Mouse (Mus musculus) intestine, embryonic 15.5 days (tissue): Measurements from ENCODE around the gene Tbk1. TPM values are rescaled to one million over a fixed set of nuclear protein-coding genes. Genes with fewer than 3 reads are reported as not detected.

ENCODE experiments used
- ATAC-seq: fragments of 200-750 bp; cut with Nextera tagmentation; 2 replicates; pipeline ENCODE4 v1.8.0; 2017; ENCODE audit warnings: moderate TSS enrichment, moderate library complexity
- H3K27ac ChIP-seq: fragments of 300-500 bp; sonication (generic); 2 replicates; pipeline ENCODE4 v1.5.1; 2015; ENCODE audit warnings: mild to moderate bottlenecking, inconsistent platforms
- H3K27me3 ChIP-seq: fragments of 300-500 bp; sonication (generic); replicated peaks from 2 replicates; pipeline ENCODE4 v1.6.1; 2015; ENCODE audit warnings: inconsistent platforms
- H3K36me3 ChIP-seq: fragments of 300-500 bp; sonication (generic); 2 replicates; pipeline ENCODE4 v1.6.1; 2015; ENCODE audit warnings: inconsistent platforms
- H3K4me1 ChIP-seq: fragments of 300-500 bp; sonication (generic); replicated peaks from 2 replicates; pipeline ENCODE4 v1.6.1; 2015; ENCODE audit warnings: inconsistent platforms
- H3K4me2 ChIP-seq: fragments of 300-500 bp; sonication (generic); replicated peaks from 2 replicates; pipeline ENCODE4 v1.6.1; 2015; ENCODE audit warnings: mild to moderate bottlenecking, inconsistent platforms
- H3K4me3 ChIP-seq: fragments of 300-500 bp; sonication (generic); replicated peaks from 2 replicates; pipeline ENCODE4 v1.5.1; 2015; ENCODE audit warnings: inconsistent platforms
- H3K9ac ChIP-seq: fragments of 300-500 bp; sonication (generic); 2 replicates; pipeline ENCODE4 v1.6.1; 2015; ENCODE audit warnings: inconsistent platforms
- H3K9me3 ChIP-seq: fragments of 300-500 bp; sonication (generic); 2 replicates; pipeline ENCODE4 v1.6.1; 2016; ENCODE audit warnings: inconsistent platforms
- WGBS: fragments of 180-500 bp; shearing (Covaris S2); methylation state at CpG from one replicate; pipeline ENCODE4 v1.1.7; 2015; 5-methylcytosine and 5-hydroxymethylcytosine counted together
- polyA plus RNA-seq: library from polyadenylated mRNA; unstranded; fragments of >200 nt; fragmentation: Nextera tagmentation; extraction: Ambion mirVana; gene quantifications from 2 replicates; pipeline ENCODE4 v1.2.1, GENCODE M21; 2015

Gene Tbk1
- polyA plus RNA-seq, result 32.9 and 35.1 TPM in 2 replicates

DNA sequence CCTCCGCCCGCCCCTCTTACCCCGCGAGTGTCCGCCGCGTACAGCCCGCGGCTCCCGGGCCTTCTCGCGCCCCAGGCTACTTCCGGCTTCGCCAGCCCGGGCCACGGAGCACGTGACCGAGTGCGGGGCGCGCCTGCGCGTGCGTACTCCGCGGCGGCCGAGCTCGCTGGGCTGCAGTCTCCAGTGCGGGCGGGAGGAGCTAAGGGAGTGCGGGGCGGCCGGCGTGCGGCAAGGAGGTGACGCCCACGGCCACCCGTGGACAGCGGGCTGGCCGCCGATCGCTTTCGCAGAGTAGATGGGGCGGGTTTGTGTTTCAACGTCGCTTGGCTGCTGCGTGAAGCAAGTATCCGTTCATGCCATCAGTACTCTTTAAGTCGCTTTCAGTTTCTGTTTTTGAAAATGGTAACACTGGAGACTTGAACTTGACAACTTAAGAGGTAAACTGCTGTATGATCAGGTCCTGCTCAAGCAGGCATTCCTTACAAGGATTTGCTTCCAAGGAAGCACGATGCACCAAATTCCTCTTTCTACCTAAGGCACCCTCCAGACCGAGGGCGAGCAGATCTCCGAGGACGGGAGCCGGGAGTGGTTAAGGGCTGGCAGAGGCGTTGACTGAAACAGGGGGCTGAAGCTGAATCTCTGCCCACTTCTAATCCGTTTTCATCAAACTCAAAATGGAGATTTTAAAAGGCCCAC lies at the start of gene Tbk1:
Tbk1 (minus strand) TSS at position 113 of the 696 bp plus-strand sequence.
- peak within 1 kb of the TSS; percentile 64 for H3K4me2 ChIP-seq
- no peaks in the 10 kb centered on the region for H3K27me3 ChIP-seq
- peaks cover 5% of the 10 kb centered on the region for H3K4me1 ChIP-seq
- peaks cover 13% of the 10 kb centered on the region for H3K36me3 ChIP-seq
- ATAC-seq, result peak; percentile 98
- H3K27ac ChIP-seq, result peak within 1 kb of the TSS; percentile 73
- peak within 1 kb of the TSS; percentile 94 for H3K4me3 ChIP-seq
- peak within 1 kb of the TSS; percentile 83 for H3K9ac ChIP-seq
- under 1% methylated on average over 54 of the region's 58 CpGs for WGBS
- H3K9me3 ChIP-seq, result no peaks in the 10 kb centered on the region

DNA sequence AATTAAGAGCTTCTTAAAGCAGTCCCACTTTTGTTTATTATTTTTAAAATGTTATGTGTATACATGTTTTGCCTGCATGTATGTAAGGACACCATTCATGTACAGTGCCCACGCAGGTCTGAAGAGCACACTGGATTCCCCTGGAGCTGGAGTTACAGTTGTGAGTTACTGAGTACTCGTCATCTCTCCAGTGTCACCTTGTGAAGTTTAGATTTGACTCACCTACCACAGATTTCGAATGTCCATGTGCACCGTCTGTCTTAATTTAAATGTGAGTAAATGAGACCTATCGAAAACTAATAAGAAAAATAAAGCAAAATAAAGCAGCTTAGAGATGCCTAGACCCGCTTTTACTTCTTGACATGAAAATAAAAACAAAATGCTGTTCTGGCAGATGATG lies 49.7 kb upstream of the Tbk1 start:
- WGBS, result 91% methylated on average over 6 of the region's 6 CpGs
- Histone ChIP-seq H3K4me1 (peaks cover 3% of the 10 kb centered on the region; the same call in 1 of the 2 replicates), H3K4me2 (no peak overlapping the region), H3K27ac (no peak overlapping the region), H3K27me3 (peaks cover 5% of the 10 kb centered on the region; the same call in 1 of the 2 replicates), H3K9ac (no peak overlapping the region), H3K4me3 (no peak overlapping the region), H3K36me3 (no peaks in the 10 kb centered on the region), H3K9me3 (no peaks in the 10 kb centered on the region)
- no peak for ATAC-seq

DNA sequence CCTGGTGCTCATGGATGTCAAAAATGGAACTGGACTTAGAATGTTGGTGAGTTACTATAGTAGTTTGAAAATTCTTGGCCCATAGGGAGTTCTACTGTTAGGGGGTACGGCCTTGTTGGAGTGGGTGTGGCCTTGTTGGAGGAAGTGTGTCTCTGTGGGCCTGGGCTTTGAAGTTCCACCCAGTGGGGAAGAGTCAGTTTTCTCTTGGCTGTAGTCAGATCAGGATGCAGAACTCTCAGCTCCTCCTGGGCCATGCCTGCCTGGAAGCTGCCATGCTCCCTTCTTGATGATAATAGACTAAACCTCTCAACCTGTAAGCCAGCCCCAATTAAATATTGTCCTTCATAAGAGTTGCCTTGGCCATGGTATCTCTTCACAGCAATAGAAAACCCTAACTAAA lies 47.6 kb upstream of the Tbk1 start:
- H3K36me3 ChIP-seq, result no peaks in the 10 kb centered on the region
- H3K4me2 ChIP-seq, result no peak overlapping the region
- H3K4me3 ChIP-seq, result no peak overlapping the region
- WGBS, result 41% methylated on average over 1 of the region's 1 CpGs
- H3K9ac ChIP-seq, result no peak overlapping the region
- H3K9me3 ChIP-seq, result no peaks in the 10 kb centered on the region
- no peaks in the 10 kb centered on the region for H3K27me3 ChIP-seq
- H3K4me1 ChIP-seq, result no peaks in the 10 kb centered on the region
- no peak overlapping the region for H3K27ac ChIP-seq
- no peak for ATAC-seq

DNA sequence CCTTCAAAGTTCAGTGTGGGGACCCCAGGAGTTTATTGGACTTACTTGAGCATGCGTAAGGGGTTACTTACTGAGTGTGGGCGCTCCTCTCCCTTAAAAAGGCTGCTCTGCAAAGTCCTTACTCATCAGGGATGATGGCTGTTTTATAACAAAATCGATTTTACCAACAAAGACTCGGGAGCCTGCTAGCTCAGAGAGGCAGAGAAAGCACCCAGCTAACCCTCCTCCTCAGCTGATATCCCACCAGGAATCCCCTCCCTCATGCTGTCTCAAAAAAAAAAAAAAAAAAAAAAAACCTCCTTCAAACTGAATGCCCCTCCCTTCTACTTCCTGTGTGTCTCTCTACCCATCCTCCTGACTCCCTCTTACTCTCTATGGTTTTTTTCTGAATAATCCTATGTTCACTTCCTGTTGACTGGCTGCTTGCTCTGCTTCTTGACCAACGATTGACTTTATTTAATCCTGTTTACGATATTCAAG lies 42.0 kb upstream of the Tbk1 start:
- no peak overlapping the region for H3K4me3 ChIP-seq
- no peaks in the 10 kb centered on the region for H3K36me3 ChIP-seq
- 0 out of 2 replicates have a peak, but pooled peaks cover 5% of the 10 kb centered on the region for H3K4me1 ChIP-seq
- 93% methylated on average over 6 of the region's 6 CpGs for WGBS
- no peak for ATAC-seq
- no peak overlapping the region for H3K9ac ChIP-seq
- H3K27me3 ChIP-seq, result no peaks in the 10 kb centered on the region
- no peaks in the 10 kb centered on the region for H3K9me3 ChIP-seq
- no peak overlapping the region for H3K27ac ChIP-seq
- H3K4me2 ChIP-seq, result no peak overlapping the region

DNA sequence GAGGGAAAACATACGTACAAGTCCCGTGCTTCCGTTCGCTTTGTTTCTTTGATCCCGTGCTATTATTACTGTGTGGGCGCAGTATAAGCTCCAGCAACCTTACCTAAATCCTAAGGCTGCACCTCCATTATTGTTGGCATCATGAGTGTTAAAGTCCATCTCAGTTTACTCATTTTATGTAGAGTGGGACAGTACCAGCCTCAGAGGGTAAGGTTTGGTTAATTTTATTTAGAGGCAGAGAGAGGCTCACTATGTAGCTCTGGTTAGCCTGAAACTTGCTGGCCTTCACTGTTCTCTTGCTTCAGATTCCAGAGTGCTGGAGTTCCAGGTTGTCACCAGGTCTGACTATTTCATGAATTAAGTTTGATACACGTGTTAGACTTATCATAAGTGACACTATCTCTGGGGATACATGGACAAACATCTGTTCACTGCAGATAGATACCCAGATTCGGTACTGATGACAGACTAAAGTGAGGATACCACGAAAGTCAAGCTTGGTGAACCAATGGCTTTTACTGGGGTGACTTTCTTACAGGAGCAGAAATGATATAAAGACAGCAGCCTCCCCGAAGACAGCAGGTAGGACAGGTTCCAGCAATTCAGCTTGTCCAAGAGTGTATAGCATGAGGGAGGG lies 40.7 kb upstream of the Tbk1 start:
- WGBS, result 82% methylated on average over 10 of the region's 10 CpGs
- Histone ChIP-seq H3K27ac (no peak overlapping the region), H3K9me3 (no peaks in the 10 kb centered on the region), H3K4me2 (peak overlapping the region; percentile 62), H3K9ac (no peak overlapping the region), H3K36me3 (no peaks in the 10 kb centered on the region), H3K27me3 (no peaks in the 10 kb centered on the region), H3K4me3 (no peak overlapping the region), H3K4me1 (0 out of 2 replicates have a peak, but pooled peaks cover 5% of the 10 kb centered on the region)
- ATAC-seq, result no peak

DNA sequence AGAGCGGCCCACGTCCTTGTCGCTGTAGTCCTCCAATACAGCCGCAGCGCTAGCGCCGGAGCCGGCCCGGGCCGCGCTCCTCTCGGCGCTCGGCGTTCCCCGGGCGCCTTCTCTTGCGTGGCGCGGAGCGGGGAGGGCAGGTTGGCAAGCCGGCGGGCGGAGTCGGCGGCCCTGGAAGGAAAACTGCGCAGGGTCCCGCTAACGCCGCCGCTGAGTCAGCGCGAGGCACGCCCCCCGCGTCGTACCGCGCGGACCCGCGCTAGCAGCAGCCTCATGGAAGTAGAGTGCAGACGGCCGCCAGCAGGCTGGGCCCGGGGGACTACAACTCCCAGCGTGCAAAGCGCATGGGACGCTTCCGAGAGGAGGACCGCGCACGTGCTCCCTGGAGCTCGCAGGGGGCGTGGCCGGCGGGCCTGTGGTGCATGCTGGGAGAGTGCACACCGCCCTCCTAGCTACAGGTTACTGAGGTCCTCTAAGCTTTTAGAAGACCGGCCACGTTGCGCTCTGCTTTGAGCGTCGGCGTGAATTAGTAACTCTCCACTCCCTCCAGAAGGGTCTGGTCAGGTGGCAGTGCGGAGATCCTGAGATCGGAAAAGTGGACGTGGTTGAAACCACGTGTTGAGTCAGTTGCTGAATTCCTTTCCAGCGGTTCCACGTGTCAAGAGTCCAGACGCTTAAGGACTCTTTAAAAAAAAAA lies 39.7 kb upstream of the Tbk1 start, which contains the start of gene Xpot:
Xpot (minus strand) TSS at position 147 of the 697 bp plus-strand sequence.
- WGBS, result under 1% methylated on average over 70 of the region's 70 CpGs
- peak; percentile 99 for ATAC-seq

DNA sequence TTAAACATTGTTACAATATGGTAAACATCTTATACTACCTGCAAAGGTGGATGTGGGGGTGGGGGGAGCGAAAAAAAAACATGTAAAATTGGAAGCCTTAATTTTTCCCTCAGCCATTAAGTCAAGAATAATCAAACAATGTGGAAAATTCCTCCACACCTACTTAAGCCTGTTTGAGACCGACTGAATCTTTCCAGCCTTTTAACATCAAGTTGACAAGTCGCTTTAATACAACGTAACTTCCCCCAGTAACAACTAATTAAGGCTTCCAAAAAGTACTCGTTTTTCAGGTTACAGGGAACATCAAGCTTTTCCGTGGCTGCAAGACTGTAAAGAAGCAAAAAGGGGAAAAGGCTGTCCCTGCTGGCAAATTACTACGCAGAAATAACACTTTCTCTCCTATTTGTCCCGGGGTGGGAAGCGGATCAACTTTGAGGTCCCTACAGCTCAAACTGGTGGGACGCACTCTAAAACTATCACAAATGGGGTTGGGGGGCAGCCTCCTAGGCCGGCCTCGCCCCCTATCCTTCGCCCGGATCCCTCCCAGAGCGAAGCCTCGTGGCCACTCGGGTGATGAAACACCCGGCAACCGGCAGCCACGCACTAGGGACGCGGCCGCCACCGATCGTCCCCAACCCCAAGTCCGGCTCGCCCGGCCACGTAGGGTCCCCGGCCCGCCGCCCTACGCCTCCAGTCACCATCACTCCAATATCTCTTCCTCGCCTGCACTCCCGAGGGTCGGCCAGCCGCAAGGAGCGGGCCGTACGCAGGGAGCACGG lies 39.0 kb upstream of the Tbk1 start:
- under 1% methylated on average over 41 of the region's 41 CpGs for WGBS
- Histone ChIP-seq H3K4me1 (0 out of 2 replicates have a peak, but pooled peaks cover 5% of the 10 kb centered on the region), H3K27me3 (no peaks in the 10 kb centered on the region), H3K4me3 (peak overlapping the region; percentile 89), H3K9me3 (no peaks in the 10 kb centered on the region), H3K36me3 (peaks cover 8% of the 10 kb centered on the region), H3K27ac (peak overlapping the region; percentile 95), H3K9ac (peak overlapping the region; percentile 90), H3K4me2 (peak overlapping the region; percentile 62)
- ATAC-seq, result peak; percentile 66

More for the DNA sequence above, 39.7 kb upstream of the Tbk1 start, which contains the start of gene Xpot:
- Histone ChIP-seq H3K27me3 (no peaks in the 10 kb centered on the region), H3K27ac (peak within 1 kb of the TSS; percentile 95), H3K36me3 (peaks cover 6% of the 10 kb centered on the region), H3K4me2 (peak within 1 kb of the TSS; percentile 62), H3K9me3 (no peaks in the 10 kb centered on the region), H3K4me1 (0 out of 2 replicates have a peak, but pooled peaks cover 5% of the 10 kb centered on the region), H3K4me3 (peak within 1 kb of the TSS; percentile 89), H3K9ac (peak within 1 kb of the TSS; percentile 90)

DNA sequence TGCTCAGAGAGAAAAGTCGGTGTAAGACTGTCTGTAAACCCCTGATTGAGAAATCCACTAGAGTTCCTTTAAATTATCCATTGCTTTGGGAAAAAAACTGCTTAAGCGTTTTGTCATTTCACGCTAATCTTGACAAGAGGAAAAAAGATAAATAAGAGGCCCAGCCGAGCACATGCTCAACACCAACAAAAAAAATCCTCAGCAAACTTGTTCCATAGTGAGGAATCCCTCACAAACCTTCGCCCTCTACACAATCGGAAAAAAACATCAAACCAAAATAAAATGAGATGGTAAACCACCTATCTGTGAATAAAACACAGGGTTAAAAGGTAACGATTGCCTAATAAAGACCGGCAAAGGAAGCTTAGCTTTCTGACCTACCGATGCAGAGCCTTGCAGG lies 38.4 kb upstream of the Tbk1 start:
- 8% methylated on average over 9 of the region's 9 CpGs for WGBS
- 0 out of 2 replicates have a peak overlapping the region, but pooled peaks have one; percentile 90 for H3K9ac ChIP-seq
- no peaks in the 10 kb centered on the region for H3K27me3 ChIP-seq
- H3K4me2 ChIP-seq, result peak overlapping the region; percentile 62
- peak overlapping the region; percentile 89 for H3K4me3 ChIP-seq
- 0 out of 2 replicates have a peak, but pooled peaks cover 5% of the 10 kb centered on the region for H3K4me1 ChIP-seq
- no peaks in the 10 kb centered on the region for H3K9me3 ChIP-seq
- ATAC-seq, result no peak
- H3K27ac ChIP-seq, result no peak overlapping the region
- H3K36me3 ChIP-seq, result peaks cover 12% of the 10 kb centered on the region

DNA sequence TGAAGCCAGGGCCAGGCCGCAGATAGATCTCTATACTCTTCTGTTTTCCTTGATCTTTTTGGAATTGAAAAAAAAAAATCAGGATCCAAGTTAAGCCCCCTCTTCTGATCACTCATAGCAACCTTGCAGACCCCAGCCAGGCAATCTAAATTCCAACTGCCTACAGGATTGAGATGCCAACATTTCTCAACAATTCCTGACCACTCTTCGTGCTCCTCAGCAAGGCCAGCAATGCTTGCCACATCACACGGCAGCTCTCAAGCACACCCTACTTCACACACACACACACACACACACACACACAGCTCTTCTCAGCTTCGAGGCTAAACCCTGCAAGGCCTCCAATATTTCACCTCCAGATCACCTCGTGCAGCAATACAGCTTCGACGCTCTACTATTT lies 37.1 kb upstream of the Tbk1 start:
- no peak for ATAC-seq

DNA sequence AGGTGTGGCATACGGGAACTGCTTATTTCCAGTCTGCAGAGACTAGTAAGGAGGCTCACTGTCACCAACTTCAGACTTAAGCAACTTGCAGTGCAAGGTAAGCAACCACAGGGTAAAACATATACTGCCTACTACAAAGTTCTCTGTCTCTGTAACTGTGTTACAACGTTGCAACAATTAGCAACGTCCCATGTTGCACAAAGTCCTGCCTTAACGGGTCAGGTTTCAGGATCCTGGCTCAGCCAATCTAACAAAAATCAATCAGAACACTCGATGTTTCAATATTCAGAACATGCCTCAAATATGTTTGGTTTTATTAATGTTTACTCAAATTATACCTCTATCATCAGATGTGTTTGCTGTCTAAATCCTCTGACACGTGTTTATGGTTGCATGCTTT lies 35.8 kb upstream of the Tbk1 start:
- Histone ChIP-seq H3K27me3 (no peaks in the 10 kb centered on the region), H3K9me3 (no peaks in the 10 kb centered on the region), H3K4me2 (no peak overlapping the region), H3K4me3 (no peak overlapping the region), H3K4me1 (0 out of 2 replicates have a peak, but pooled peaks cover 5% of the 10 kb centered on the region), H3K27ac (no peak overlapping the region), H3K9ac (no peak overlapping the region), H3K36me3 (peaks cover 21% of the 10 kb centered on the region)
- no peak for ATAC-seq
- WGBS, result 82% methylated on average over 6 of the region's 6 CpGs

More for the DNA sequence above, 37.1 kb upstream of the Tbk1 start:
- WGBS, result 83% methylated on average over 7 of the region's 7 CpGs
- Histone ChIP-seq H3K9ac (no peak overlapping the region), H3K27me3 (no peaks in the 10 kb centered on the region), H3K4me3 (no peak overlapping the region), H3K4me2 (no peak overlapping the region), H3K27ac (no peak overlapping the region), H3K4me1 (0 out of 2 replicates have a peak, but pooled peaks cover 5% of the 10 kb centered on the region), H3K9me3 (no peaks in the 10 kb centered on the region), H3K36me3 (peaks cover 15% of the 10 kb centered on the region)

DNA sequence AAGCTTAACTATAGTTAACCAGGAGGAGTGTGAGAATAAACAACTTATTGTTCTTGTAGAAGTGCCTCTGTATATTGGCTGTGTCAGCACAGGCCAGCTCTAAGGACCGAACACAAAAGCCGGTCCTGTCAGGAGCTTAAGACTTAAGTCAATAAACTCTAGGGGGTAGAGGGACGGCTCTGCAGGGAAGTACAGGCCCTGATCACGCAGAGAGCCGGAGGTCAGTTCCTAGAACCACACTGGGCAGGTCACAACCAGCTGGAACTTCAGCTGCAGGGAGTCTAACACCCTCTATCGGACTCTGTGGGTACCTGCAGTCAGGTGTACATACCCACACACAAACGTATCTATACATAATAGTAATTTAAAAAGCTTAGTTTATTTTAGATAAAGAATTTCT lies 29.3 kb upstream of the Tbk1 start:
- Histone ChIP-seq H3K4me3 (no peak overlapping the region), H3K4me1 (no peaks in the 10 kb centered on the region), H3K4me2 (no peak overlapping the region), H3K27me3 (no peaks in the 10 kb centered on the region), H3K36me3 (peaks cover 54% of the 10 kb centered on the region), H3K27ac (no peak overlapping the region), H3K9ac (no peak overlapping the region), H3K9me3 (no peaks in the 10 kb centered on the region)
- ATAC-seq, result no peak
- WGBS, result 63% methylated on average over 7 of the region's 7 CpGs
